Mouse (Mus musculus) kidney, adult 2 months (tissue): ENCODE data around the gene AW549877.

ENCODE experiments used
- CTCF ChIP-seq: fragments of 200-500 bp; conservative IDR thresholded peaks from 2 replicates; pipeline ENCODE4 v1.5.1; 2011; ENCODE audit warnings: low read depth, mild to moderate bottlenecking, control low read depth, low read length, moderate library complexity, mixed read lengths; ENCODE audit not compliant: insufficient read depth, insufficient read length
- POLR2A ChIP-seq: fragments of 200-500 bp; IDR thresholded peaks from one replicate; pipeline ENCODE4 v1.6.1; 2011; ENCODE audit warnings: low read depth, low read length, control low read depth

DNA sequence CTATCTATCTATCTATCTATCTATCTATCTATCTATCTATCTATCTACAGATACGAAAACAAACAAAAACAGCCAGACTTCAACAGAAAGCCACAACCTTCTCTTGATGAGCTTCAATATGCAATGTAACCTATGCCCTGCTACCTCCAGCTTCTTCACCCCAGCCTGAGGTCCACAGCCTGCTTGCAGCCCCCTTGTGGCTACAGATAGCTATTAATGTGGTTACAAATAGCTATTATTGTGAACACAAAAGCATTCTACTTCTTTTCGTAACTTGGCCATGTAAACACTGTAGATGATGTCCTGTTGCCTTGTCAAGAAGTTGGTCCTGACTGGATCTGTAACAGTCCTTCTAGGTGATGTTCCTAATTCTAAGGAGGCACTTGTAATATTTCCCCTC lies 57.4 kb downstream of the AW549877 start:
- TF ChIP-seq CTCF: no peak; the same call in 1 of the 2 replicates
- no peak for TF ChIP-seq POLR2A
